Mouse (Mus musculus) lung, adult 2 months (tissue): ENCODE measurements at regions not wholly inside any gene's neighbourhood (a gene's known extent, or its start where the extent isn't known, plus 50 kb on each side); places are given as distances from the start of the nearest gene placed in this dataset.

Experiments
- CTCF ChIP-seq: fragments of 200-500 bp; IDR thresholded peaks from 2 replicates; pipeline ENCODE4 v1.5.1; 2011; ENCODE audit warnings: mild to moderate bottlenecking, low read length, control low read depth; ENCODE audit not compliant: insufficient read depth
- POLR2A ChIP-seq: fragments of 200-500 bp; IDR thresholded peaks from 2 replicates; pipeline ENCODE4 v1.6.1; 2011; ENCODE audit warnings: low read depth, mild to moderate bottlenecking, control low read depth, low read length, borderline replicate concordance; ENCODE audit errors: extremely low read depth

- TF ChIP-seq CTCF: no peak
- no peak for TF ChIP-seq POLR2A
Measured at GRCm38 (mm10) chr5:119398475-119398874, 272.0 kb upstream of the Tbx3 start.
